Mouse (Mus musculus) fibroblast of lung, adult 2 months (primary cell): ENCODE results near the gene H2-Oa.
A peak's percentile ranks its signal among the peaks of the same experiment; 100 is the strongest.

Source experiments
- DNase-seq: peaks from one replicate; pipeline ENCODE4 v3.0.0-alpha.2; 2011; ENCODE audit warnings: low read depth

Gene H2-Oa

GRCm38 (mm10) chr17:34092197-34092875 is at the start of gene H2-Oa:
TSS of gene H2-Oa (plus strand) at chr17:34092340.
- no peak for DNase-seq

DNA sequence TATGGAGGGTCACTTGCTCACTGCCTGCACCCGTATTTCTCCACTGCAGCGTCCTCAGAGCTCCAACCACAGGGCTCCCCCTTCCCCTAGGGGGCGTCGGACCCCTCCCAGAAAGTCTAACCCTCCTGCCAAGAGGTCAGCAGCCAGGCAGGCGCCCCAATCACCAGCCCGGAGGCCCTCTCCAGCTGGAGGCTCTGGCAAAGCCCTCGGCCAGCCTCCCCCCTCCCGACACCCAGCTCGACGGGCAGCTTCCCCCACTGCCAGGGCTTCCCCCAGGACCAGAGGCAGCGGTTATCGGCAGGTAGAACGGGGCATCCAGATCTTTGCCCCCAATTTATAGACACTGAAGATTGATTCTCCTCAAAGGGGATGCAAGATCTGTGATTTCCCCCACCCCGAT is 46.2 kb upstream of the H2-Oa start:
- no peak for DNase-seq

DNA sequence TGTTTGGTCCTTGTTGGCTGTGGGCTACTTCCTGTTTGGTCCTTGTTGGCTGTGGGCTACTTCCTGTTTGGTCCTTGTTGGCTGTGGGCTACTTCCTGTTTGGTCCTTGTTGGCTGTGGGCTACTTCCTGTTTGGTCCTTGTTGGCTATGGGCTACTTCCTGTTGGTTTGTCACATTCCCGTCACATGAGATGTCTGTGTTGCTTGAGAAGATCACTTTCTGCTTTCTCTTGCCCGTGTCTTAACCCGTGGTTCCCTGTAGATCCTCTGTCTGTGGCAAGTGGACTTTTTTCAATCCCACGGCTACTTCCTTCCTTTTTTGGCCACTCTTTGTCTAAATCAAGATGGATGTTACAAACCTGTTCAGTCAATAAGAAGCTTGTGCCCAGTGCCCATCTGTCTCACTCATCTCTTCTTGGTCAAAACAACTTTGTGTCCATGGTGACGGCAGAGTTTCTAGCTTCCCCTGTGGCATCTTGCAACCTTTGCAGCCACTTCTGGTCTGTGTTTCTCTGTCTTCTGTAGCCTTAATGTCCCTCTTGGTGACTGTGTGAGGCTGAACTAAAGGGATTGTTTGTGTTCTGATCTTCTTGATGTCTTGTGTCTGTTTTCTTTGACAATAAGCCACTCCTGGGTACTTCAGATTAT is 44.6 kb upstream of the H2-Oa start:
- DNase-seq, result no peak

DNA sequence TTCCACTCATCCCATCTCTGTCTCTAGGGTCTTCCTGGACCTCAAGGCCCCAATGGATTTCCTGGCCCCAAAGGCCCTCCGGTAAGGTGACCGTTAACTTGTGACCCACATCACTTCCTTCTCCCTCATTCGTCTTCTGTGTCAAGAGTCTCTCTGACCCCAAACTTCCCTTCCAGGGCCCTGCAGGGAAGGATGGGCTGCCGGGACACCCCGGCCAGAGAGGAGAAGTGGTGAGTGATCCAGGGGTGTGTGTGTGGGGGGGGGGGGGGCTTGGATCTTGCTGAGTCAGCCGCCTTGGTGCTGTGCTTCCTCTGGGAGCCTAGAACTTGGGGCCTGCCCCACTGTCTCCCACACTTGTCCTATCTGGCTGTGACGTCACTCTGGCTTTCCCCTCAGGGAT is 34.9 kb upstream of the H2-Oa start:
- no peak for DNase-seq

DNA sequence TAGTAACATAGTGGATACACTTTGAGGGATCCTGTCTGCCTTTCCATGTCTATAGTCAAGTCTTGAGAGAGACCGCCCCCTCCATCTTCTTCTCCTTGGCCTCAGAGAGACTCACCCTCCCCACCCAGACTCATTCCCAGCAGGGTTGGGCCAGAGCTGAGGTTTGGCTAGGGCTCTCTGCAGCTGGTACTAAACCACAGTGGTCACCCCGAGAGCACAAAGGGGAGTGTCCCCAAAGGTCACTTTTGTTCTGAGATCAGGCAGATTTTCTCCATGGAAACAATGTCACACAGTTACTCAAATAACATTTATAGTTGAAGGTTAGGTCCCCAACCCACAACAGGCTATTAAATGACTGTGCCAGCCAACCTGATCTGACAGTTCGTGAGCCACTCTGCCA is 23.3 kb upstream of the H2-Oa start:
- DNase-seq, result peak; percentile 40

- no peak for DNase-seq
These were observed 20.0 kb upstream of the H2-Oa start for GRCm38 (mm10) chr17:34072091-34072490.

DNA sequence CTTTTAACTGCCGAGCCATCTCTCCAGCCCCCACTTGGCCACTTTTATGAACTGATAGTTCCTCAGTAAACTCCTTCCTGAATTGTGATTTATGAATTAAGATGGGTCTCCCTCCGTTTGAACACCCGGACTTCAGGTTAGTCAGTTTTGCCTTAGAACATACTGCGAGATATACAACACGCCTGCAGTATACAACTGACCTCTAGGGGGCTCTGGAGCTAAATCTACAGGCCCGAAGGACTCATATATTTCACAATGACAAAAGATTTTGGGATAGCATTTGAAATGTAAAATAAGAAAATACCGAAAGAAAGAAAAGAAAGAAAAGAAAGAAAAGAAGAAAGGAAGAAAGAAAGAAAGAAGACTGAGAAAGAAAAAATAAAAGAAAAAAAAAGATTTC is 16.9 kb upstream of the H2-Oa start:
- DNase-seq, result peak; percentile 24

GRCm38 (mm10) chr17:34077549-34077948 is 14.6 kb upstream of the H2-Oa start:
- DNase-seq, result peak; percentile 51

DNA sequence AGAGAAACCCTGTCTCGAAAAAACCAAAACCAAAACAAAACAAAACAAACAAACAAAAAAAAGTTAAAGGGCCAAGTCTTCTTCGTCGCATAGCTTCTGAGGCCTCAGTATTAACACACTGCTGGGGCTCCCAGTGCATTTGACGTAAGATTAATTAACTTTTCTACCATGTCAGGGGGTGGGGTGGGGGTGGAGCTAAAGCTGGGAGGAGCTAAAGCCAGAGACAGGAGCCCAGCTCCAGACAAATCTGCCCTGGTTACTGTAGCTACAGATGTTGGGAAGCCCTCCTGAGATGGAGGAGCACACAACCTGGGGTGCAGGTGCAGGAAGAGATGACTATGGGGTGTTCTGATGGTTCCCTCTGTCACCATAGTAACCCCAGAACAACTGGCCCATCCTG is 14.0 kb upstream of the H2-Oa start:
- no peak for DNase-seq

DNA sequence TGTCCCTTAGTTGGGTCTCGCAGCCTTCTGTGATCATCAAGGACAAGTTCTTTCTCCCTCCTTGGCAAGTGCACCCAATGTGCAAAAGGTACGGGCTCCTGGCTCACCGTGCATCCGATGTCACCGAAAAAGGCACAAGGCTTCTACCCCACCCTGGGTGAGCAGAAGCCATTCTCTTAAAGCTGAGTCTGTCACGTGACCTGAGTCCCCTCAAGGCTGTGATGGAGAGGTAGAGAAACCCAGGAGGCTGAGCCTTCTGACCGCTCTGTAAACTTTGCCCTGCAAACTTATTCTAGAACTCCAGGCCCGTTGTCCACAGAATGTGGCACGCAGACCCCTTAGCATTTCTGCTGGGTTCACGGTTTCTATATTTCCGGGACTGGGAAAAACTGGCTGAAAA is 13.1 kb upstream of the H2-Oa start:
- no peak for DNase-seq

GRCm38 (mm10) chr17:34079621-34080020 is 12.5 kb upstream of the H2-Oa start:
- DNase-seq, result peak; percentile 53

DNA sequence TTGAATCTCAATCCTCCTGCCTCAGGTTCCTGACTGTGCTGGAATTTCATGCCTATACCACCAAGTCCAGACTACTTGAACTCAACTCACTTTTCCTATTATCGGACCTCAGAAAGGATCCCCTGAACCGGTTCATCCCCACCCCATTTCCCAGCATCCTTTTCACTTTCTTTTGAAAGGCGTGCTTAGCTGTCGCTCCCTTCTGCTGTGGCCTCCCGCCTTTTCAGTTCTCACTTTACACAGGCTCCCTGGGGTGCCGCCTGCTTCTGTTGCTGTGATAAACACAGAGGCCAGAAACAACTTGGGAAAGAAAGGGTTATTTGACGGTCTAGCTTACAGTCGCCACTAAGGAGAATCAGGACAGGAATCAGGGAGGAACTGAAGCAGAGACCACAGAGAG is 9.0 kb upstream of the H2-Oa start:
- no peak for DNase-seq

DNA sequence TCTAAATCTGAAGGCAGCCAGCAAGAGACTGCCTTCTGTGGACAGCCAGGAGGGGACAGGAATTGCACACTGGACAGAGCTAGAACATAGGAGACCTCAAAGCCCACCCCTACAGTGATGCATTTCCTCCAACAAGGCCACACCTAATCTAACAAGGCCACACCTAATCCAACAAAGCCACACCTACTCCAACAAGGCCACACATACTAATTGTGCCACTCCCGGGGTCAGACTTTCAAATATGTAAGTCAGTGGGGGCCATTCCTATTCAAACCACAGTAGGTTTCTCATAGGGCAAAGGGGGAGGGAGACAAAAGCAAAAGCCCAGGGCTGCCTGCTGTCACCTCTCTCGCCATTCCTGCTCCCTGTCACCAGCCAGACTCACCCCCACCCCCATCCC is 4.8 kb upstream of the H2-Oa start:
- DNase-seq, result no peak

DNA sequence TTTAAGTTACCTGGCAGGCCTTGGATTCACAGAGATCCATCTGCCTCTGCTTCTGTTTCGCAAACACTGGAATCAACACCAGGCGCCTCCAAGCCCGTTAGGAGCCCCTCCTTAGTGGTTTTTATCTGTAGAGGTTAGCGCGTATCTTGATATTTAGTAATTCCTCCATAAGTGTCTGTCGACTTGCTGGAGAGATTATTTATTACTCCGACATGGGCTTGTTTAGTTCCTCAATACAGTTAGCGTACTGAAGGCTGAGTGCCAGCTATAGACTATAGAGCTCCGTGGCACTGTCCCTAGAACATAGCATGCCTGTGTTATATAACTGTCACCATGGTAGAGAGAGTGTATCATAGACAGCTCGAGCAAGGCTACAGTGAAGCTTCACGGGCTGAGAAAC is 4.0 kb upstream of the H2-Oa start:
- no peak for DNase-seq

DNA sequence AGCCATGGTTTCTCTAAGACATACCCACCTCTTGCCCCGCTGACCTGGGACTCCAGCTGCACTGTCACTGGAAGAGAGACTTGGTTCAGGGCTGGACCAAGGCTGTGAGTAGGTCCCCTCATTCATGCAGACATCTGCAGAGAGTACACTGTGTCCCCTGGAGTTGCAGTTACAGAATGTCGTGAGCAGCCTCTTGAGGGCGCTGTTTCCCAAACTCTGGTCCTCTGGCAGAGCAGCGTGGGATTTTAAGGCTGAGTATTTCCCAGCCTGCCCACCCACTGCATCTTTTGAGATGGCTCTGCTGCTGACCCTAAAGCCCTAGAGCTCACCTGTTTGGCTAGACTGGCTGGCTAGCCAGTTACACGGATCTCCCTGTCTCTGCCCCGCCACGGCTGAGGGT is 1.2 kb upstream of the H2-Oa start:
- DNase-seq, result no peak

GRCm38 (mm10) chr17:34093199-34093874 is 1.2 kb downstream of the H2-Oa start:
- no peak for DNase-seq

DNA sequence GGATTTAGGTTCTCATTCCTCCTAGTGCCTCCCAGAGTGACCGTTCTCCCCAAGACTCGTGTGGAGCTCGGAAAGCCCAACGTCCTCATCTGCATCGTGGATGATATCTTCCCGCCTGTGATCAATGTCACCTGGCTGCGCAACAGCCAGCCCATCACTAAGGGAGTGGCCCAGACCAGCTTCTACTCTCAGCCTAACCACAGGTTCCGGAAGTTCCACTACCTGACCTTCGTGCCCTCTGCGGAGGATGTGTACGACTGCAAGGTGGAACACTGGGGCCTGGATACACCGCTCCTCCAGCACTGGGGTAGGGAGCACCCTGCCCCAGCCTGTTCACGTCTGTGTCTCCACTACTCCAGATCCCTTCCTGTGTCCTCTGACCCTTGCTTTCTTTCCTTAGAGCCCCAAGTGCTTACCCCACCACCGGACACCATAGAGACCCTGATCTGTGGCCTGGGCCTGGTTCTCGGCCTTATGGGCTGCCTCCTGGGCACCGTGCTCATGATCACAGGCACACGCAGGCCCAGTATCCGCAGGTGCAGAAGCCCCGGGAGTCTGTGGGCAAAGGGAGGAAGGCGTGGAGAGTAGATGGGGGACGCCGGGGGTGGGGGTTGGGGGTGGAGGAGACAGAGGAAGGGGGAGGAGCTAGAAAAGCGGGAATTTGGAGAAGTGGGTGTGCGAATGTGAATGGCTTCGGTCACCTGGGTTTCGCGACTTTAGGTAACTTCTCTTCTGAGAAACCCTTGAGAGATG is 2.3 kb downstream of the H2-Oa start:
- DNase-seq, result no peak

GRCm38 (mm10) chr17:34096497-34097010 is 4.4 kb downstream of the H2-Oa start:
- no peak for DNase-seq

DNA sequence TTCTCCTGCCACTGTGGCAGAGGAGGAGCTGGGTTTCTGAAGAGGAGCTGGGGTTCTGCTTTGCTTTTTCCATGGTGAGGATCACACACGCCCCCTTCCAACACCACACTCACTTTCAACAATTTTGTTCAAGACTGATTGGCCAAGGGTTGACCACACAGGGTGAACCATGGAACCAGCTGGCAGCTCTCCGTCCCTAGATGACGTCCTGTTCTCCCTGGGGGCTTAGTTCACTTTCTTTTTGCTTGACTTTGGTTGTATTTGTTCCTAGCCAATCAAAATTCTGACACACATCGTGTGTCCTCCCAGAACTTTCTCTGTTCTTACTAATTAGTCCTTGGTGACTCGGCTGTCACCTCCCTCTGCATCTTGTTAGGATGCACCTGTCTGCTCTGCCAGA is 5.1 kb downstream of the H2-Oa start:
- no peak for DNase-seq

DNA sequence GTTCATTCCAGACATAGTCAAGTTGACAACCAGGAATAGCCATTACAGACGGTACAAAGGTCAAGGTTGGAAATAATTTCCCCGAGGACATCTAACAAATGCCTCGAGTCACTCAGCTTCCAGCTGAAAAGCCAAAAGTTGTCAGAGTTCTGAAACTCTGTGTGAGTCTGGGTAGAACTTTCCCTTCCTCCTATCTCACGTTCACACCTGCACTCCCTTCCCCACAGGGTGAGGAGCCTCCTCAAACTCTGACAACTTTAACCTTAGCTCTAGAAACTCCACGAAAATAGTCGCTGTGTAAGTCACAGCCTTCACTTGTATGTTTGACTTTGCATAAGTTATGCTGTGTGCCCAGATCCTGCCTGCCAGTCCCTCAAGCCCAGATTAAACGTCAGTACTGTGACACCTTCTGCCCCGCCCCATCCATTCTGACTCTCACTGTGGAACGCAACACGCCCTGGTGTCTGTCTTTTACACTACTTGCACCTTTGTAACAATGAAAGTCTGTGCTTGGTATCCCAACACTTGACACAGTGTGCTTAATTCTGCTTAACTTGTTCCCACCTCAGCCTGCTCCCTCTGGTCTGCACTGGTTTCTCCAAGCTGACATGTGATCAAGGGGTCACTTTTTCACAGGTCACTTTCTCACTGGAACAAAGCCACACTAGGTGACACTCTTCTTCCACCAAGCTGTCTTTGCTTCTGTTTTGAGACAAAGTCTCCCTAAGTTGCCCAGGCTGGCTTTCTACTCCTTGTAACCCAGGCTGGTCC is 6.8 kb downstream of the H2-Oa start:
- DNase-seq, result no peak

DNA sequence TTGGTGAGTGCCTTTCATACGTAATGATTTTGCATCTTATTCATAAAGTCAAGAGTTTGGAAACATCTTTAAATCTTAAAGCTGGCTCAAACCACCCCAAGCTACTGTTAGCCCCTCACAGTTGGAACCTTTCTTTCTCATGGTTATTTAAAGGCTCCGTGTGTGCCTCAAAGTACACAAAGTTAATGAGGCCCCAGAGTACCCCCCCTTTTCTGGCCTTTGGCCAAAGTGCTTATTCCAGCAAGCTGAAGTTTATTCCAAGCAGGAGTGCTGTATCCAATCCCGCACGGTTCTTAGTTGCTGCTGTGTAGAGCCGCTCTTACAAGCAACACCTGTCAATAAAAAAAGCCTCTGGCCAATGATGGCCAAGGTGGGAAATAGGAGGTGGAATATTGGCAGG is 7.4 kb downstream of the H2-Oa start:
- DNase-seq, result no peak

GRCm38 (mm10) chr17:34101185-34101584 is 9.0 kb downstream of the H2-Oa start:
- no peak for DNase-seq
